Mouse (Mus musculus) kidney, adult 18-20 months (tissue): ENCODE data around the gene Gng7.
A peak's percentile ranks its signal among the peaks of the same experiment; 100 is the strongest.

Source experiments
- DNase-seq: peaks from one replicate; pipeline ENCODE4 v3.0.0; 2021

The Gng7 gene

GRCm38 (mm10) chr10:80940320-80940987 lies 74.3 kb downstream of the Gng7 start:
- peak; percentile 77 for DNase-seq

DNA sequence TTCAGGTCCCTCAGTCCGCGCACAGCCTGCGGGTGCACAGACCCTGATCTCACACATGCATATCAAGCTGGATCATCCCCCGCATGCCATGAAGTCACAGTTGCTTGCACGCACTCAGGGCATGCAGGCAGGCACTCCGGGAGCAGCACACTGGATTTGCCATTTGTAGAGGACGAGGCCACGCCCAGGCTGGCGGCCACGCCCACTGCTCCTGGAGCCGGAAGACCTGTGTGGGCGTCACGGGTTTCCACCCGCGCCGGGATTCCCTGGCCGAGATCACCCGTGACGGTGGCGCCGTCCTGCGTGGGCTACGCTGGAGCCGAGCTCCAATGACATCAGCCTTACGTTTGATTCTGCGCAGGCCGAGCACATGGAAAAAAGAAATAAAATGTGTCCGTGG lies 75.1 kb downstream of the Gng7 start:
- DNase-seq, result peak; percentile 90

DNA sequence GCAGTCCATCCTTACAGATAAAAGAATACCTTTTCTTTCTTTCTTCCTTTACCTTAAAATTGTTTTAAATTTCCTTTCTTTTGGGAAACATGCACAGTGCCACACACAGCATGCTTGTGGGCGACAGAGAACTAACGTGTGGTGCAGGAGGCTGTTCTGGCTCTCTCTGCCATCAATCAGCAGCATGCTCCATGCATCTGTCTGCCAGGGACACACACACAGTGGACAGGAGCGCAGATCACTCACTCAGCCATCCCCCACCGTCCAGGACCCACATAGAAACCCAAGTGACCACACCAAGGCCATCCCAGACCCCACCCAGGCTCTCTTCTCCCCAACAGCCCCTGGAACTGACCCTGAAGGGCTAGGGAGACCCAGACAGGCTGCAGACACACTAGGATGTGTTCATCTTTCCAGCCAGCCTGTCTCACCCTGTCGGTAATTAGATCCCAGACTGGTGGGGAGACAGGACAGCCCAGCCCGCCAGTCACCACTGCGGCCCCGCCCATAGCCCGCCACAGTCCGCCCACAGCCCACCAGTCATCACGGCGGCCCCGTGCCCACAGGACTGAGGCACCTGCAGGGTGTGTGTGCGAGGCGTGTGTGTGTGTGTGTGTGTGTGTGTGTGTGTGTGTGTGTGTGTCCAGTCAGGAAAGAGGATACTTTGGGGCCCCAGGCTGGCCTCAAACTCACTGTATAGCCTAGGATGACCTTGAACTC lies 75.8 kb downstream of the Gng7 start:
- no peak for DNase-seq

DNA sequence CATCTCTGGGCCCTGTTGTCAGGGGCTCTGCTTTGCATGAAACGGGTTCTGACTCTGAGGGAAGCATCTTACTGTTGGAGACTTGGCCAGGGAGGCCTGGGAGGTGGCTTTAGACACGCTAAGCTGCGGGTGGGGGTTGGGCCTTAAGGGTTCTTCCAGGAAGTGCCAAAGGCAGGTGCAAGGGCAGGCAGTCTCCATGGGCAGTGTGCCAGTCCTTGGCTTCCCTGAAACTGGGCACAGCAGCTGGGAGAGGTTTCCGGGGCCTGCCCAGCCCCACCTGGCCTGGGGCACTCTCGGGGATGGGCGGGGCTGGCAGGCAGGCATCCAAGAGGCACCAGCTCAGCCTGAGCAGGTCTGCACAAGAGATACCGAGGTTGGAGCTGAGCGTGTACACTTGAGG lies 77.1 kb downstream of the Gng7 start:
- DNase-seq, result peak; percentile 83

DNA sequence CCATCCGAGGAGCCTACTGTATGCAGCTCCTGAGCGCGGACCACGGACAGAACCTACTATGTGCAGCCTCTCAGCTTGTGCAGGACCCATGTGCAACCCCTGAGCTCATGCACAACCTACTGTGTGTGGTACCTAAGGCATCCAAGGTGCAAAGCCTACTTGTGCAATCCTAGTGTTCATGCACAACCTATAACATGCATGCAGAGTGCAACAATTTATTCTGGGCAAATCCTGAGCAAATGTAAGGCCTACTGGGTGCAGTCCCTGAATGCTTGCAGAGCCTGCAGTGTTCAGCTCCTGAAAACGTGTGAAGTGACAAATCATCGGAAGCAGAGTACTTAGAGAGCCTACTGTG lies 78.0 kb downstream of the Gng7 start:
- no peak for DNase-seq

- peak; percentile 78 for DNase-seq
Observed at GRCm38 (mm10) chr10:80936135-80936809, 78.5 kb downstream of the Gng7 start.

DNA sequence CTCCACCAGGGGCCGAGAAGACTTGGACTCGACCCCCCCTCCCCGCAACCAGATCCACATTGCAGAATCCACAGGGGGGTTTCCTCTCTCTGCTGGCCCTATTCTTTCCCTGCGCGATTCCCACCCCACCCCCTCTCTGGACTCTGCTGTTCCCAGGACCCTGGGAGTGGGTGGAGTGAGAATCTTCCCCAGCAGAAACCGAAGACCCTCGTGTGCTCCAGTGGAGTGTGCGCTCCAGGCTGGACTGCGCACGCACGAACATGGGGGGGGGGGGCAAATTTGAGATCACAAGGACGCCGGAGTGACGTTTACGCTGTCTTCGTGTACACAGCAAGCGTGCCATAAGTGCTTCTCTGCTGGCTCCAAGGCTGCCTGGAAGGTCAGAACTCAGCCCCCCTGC lies 79.0 kb downstream of the Gng7 start:
- no peak for DNase-seq

DNA sequence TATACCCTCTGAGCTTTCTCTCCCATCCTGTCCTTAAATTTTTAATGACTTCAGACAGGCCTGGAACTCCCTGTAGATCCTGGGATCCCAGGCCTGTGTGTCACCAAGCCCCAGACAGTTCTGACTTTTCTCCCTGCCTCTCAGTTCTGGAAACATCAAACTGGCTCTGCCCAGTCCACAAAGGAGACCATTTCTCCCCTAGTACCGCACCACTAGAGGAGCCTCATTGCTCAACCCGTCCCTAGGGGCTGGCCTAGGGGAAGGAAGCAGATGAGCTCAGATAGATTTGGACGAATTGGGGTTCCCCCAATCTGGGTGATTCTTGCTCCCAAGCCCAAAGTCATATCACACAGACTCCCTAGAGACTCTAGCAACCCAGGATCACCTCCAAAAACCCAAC lies 79.5 kb downstream of the Gng7 start:
- no peak for DNase-seq

- DNase-seq, result no peak
Observed at GRCm38 (mm10) chr10:80934136-80934985, 80.4 kb downstream of the Gng7 start.

GRCm38 (mm10) chr10:80933421-80933979 lies 81.2 kb downstream of the Gng7 start:
- peak; percentile 27 for DNase-seq

GRCm38 (mm10) chr10:80932700-80933420 lies 81.9 kb downstream of the Gng7 start:
- no peak for DNase-seq

- DNase-seq, result peak; percentile 16
Observed at GRCm38 (mm10) chr10:80932206-80932605, 82.5 kb downstream of the Gng7 start.

DNA sequence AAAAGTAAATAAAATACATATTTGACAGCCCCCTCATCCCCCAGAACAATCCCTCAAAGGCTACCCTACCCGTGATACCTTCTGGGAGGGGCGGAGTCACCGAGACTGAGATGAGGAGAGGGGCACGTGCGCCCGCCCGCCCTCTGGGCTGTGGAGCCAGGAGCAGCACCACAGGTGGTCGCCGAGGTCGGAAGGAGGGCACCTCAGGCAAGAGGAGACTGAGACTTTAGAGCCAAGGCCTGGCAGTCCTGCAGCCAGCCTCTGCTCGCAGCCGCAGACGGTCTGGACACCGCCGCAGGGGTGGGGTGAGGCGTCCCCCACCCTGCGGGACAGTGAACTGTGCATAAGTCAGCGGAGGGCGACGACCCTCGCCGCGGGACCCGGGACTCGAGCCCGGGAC lies 83.0 kb downstream of the Gng7 start:
- DNase-seq, result no peak

- DNase-seq, result peak; percentile 49
Observed at GRCm38 (mm10) chr10:80931153-80931671, 83.5 kb downstream of the Gng7 start.

DNA sequence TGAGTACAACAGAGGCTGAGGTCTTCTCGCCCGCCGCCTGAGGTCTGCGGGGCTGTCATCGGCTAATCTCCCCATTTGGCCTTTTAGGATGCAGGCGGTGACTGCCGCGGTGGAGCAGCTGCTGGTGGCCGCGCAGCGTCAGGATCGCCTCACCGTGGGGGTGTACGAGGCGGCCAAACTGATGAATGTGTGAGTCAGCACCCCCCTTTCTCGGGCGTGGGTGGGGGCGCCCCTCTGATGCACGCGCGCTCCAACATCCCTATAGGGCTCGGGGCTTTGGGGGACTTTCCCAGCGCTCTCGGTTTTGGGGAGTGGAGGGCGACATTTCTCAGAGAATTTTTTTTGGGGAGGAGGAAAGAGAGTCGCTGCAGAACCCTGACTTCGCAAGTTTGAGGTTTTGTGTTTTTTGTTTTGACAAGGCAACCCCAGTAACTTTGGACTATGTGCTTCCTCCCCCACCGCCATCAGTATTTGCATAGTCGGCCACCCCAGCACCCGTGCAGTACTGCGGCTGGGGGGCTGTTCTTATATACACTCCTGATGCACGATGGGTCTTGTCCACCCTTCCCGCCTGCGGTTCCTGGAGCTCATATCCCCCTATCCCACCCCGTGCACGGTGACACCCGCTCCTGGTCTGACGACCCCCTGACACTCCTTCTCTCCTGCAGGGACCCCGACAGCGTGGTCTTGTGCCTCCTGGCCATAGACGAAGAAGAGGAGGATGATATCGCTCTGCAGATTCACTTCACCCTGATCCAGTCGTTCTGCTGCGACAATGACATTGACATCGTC lies 84.2 kb downstream of the Gng7 start:
- DNase-seq, result peak; percentile 13

- peak; percentile 97 for DNase-seq
Observed at GRCm38 (mm10) chr10:80929299-80930226, 85.2 kb downstream of the Gng7 start, which contains the start of gene Gadd45b. Gene Gadd45b (plus strand): TSS chr10:80930073.

- DNase-seq, result peak; percentile 91
Observed at GRCm38 (mm10) chr10:80928586-80929298, 86.0 kb downstream of the Gng7 start.

DNA sequence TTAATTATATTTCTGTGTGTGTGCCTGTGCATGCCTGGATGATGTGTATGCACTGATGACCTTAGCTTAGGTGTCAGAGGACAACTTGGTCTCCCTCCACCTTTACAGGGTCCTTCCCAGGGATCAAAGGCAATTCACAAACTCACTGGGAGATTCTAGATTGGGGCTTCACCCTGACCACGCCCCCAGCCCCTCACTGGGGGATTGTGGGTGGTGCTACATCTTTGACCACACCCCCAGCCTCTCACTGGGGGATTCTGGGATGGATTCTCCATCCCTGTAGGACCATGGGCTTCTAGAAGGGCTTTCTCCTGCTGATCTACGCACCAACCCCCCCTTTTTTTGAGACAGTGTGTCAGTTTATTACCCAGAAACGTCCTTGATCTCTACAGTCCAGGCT lies 89.3 kb downstream of the Gng7 start:
- no peak for DNase-seq

GRCm38 (mm10) chr10:80921923-80922322 lies 92.8 kb downstream of the Gng7 start:
- peak; percentile 35 for DNase-seq
